In the genomic region with DNA sequence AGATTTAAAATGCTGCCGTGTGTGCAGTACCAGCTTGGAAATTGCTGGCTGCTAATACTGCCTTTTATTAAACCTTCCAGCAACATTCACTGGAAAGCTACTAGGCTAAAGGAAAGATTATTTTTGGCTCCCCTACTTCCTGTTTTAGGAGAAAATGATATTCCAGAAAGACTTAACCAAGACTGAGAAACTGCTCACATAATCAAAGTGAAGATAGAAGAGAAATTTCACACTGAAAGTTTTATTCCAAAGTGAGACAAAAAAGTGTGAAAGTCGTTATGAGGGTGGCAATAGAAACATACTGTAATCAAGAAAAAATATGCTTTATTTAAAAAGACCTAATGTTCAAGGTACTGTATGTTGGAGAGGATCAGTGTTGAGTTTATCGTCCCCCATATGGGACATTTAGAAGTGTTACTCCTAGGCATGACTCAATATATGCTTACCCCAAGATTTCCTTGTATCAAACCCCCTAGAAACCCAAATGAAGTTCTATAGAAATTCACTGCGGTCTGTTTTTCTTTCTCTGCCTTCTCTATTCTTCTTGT, we compare ENCODE assay signal across 19 mouse cellular contexts. TPM values are rescaled to one million over a fixed set of nuclear protein-coding genes. Genes with fewer than 3 reads are reported as not detected.
DNase-seq lines count a peak whose midpoint lies in the region; ATAC-seq and TF ChIP-seq lines count a peak whose summit lies in the region.
"Had no signal": no experiment of that assay in that cellular context is flagged by ENCODE, and none has a peak within 500 bp of the region (broad histone marks: within the 10 kb centered on the region; RNA-seq: fewer than 3 reads in every experiment).

No protein-coding gene starts in this region.

- 0 out of 2 replicates have a peak overlapping the region, but pooled peaks have one; percentile 16 for H3K27ac ChIP-seq in forebrain, postnatal 0 days (ENCODE audit: low read depth, low read length)
- H3K27ac ChIP-seq in forebrain, embryonic 15.5 days (replicated peaks), result no peak overlapping the region; the same call in 1 of the 2 replicates
- H3K27ac ChIP-seq in heart, embryonic 16.5 days (ENCODE audit: low read length), result peak overlapping the region; percentile 87
- H3K27ac ChIP-seq in heart, embryonic 10.5 days, result no peak overlapping the region
- peak overlapping the region; percentile 42; the same call in 1 of the 2 replicates for H3K27ac ChIP-seq in lung, embryonic 14.5 days (ENCODE audit: low read depth)
- H3K27ac ChIP-seq in brown adipose tissue, adult 24 weeks (replicated peaks; ENCODE audit: low read depth, low read length), result peak overlapping the region; percentile 73
- H3K27ac ChIP-seq: liver, embryonic 13.5 days; midbrain, embryonic 15.5 days had no signal

- H3K27me3 ChIP-seq in forebrain, postnatal 0 days (ENCODE audit: insufficient read depth, low read length), result no peaks in the 10 kb centered on the region
- H3K27me3 ChIP-seq in forebrain, embryonic 15.5 days, result no peaks in the 10 kb centered on the region
- no peaks in the 10 kb centered on the region for H3K27me3 ChIP-seq in heart, embryonic 16.5 days (ENCODE audit: control insufficient read depth, insufficient read depth, low read length)
- H3K27me3 ChIP-seq in heart, embryonic 10.5 days (ENCODE audit: insufficient read depth, poor library complexity, severe bottlenecking), result no peaks in the 10 kb centered on the region
- H3K27me3 ChIP-seq in lung, embryonic 14.5 days (ENCODE audit: insufficient read depth, low read length), result no peaks in the 10 kb centered on the region
- H3K27me3 ChIP-seq: liver, embryonic 13.5 days; midbrain, embryonic 15.5 days; Patski had no signal

- ATAC-seq in forebrain, postnatal 0 days, result peak; percentile 55
- ATAC-seq in forebrain, embryonic 15.5 days (replicated peaks), result no peak
- no peak for ATAC-seq in heart, embryonic 16.5 days (replicated peaks; ENCODE audit: extremely low read depth, insufficient read depth, low FRiP score)
- ATAC-seq in lung, embryonic 14.5 days (ENCODE audit: insufficient read depth), result no peak
- ATAC-seq: inflammation-experienced regulatory T-cells, adult 6 months; midbrain, embryonic 15.5 days; Patski had no signal

- DNase-seq in forebrain, postnatal 0 days, result peak; percentile 29
- DNase-seq in heart, embryonic 10.5 days (ENCODE audit: low spot score), result no peak
- no peak for DNase-seq in lung, embryonic 14.5 days
- DNase-seq in lung, postnatal 36 days, result no peak
- DNase-seq in c-Kit-positive CD71-positive TER-119-positive erythroid progenitor cells, embryonic 14.5 days (ENCODE audit: low spot score), result no peak
- DNase-seq: cerebellum, adult 11 months; cerebellum, postnatal 36 days; layer of hippocampus, adult 9-11 months; liver, embryonic 13.5 days; right cerebral cortex, postnatal 14 days; thymus, adult 18-20 months had no signal

- no peaks in the 10 kb centered on the region for H3K36me3 ChIP-seq in forebrain, postnatal 0 days (ENCODE audit: insufficient read depth)
- H3K36me3 ChIP-seq in forebrain, embryonic 15.5 days, result no peaks in the 10 kb centered on the region
- no peaks in the 10 kb centered on the region for H3K36me3 ChIP-seq in heart, embryonic 16.5 days (ENCODE audit: control insufficient read depth, insufficient read depth)
- H3K36me3 ChIP-seq in heart, embryonic 10.5 days, result no peaks in the 10 kb centered on the region
- H3K36me3 ChIP-seq in lung, embryonic 14.5 days (ENCODE audit: insufficient read depth), result no peaks in the 10 kb centered on the region
- H3K36me3 ChIP-seq: liver, embryonic 13.5 days; midbrain, embryonic 15.5 days had no signal

- H3K9me3 ChIP-seq in forebrain, postnatal 0 days (ENCODE audit: low read length), result no peaks in the 10 kb centered on the region
- H3K9me3 ChIP-seq in forebrain, embryonic 15.5 days, result no peaks in the 10 kb centered on the region
- no peaks in the 10 kb centered on the region for H3K9me3 ChIP-seq in heart, embryonic 16.5 days (replicated peaks; ENCODE audit: control insufficient read depth, low read length)
- no peaks in the 10 kb centered on the region for H3K9me3 ChIP-seq in heart, embryonic 10.5 days
- H3K9me3 ChIP-seq in lung, embryonic 14.5 days (ENCODE audit: low read depth, low read length), result no peaks in the 10 kb centered on the region
- H3K9me3 ChIP-seq: liver, embryonic 13.5 days; midbrain, embryonic 15.5 days had no signal

- H3K4me1 ChIP-seq in forebrain, postnatal 0 days (ENCODE audit: insufficient read depth), result no peaks in the 10 kb centered on the region
- 0 out of 2 replicates have a peak, but pooled peaks cover 3% of the 10 kb centered on the region for H3K4me1 ChIP-seq in forebrain, embryonic 15.5 days
- H3K4me1 ChIP-seq in heart, embryonic 16.5 days (ENCODE audit: control insufficient read depth, insufficient read depth, low read length), result peaks cover 18% of the 10 kb centered on the region
- 0 out of 2 replicates have a peak, but pooled peaks cover 5% of the 10 kb centered on the region for H3K4me1 ChIP-seq in heart, embryonic 10.5 days
- peaks cover 6% of the 10 kb centered on the region; the same call in 1 of the 2 replicates for H3K4me1 ChIP-seq in lung, embryonic 14.5 days (ENCODE audit: insufficient read depth)
- peaks cover 20% of the 10 kb centered on the region for H3K4me1 ChIP-seq in brown adipose tissue, adult 24 weeks (ENCODE audit: control insufficient read depth, insufficient read depth, insufficient read length, low read length)
- H3K4me1 ChIP-seq: liver, embryonic 13.5 days; midbrain, embryonic 15.5 days had no signal

- H3K4me2 ChIP-seq in forebrain, postnatal 0 days (ENCODE audit: low read depth), result no peak overlapping the region
- no peak overlapping the region for H3K4me2 ChIP-seq in forebrain, embryonic 15.5 days (replicated peaks)
- H3K4me2 ChIP-seq in heart, embryonic 16.5 days (ENCODE audit: low read depth, low read length), result no peak overlapping the region
- no peak overlapping the region for H3K4me2 ChIP-seq in lung, embryonic 14.5 days
- H3K4me2 ChIP-seq: liver, embryonic 13.5 days; midbrain, embryonic 15.5 days had no signal

- H3K4me3 ChIP-seq in forebrain, postnatal 0 days (ENCODE audit: low read depth, low read length), result no peak overlapping the region
- H3K4me3 ChIP-seq in forebrain, embryonic 15.5 days, result no peak overlapping the region
- H3K4me3 ChIP-seq in heart, embryonic 16.5 days (ENCODE audit: low read length), result no peak overlapping the region
- H3K4me3 ChIP-seq in heart, embryonic 10.5 days, result no peak overlapping the region
- no peak overlapping the region for H3K4me3 ChIP-seq in lung, embryonic 14.5 days (ENCODE audit: low read depth, low read length)
- H3K4me3 ChIP-seq in brown adipose tissue, adult 24 weeks (ENCODE audit: insufficient read depth, low read depth, low read length), result no peak overlapping the region
- H3K4me3 ChIP-seq: liver, embryonic 13.5 days; midbrain, embryonic 15.5 days had no signal

- TF ChIP-seq CTCF in forebrain, postnatal 0 days (IDR thresholded peaks at IDR 0.05; ENCODE audit: low read depth), result no peak
- TF ChIP-seq CTCF in lung, embryonic 14.5 days (IDR thresholded peaks at IDR 0.05; ENCODE audit: low read depth), result no peak

- H3K9ac ChIP-seq in forebrain, postnatal 0 days, result no peak overlapping the region
- no peak overlapping the region for H3K9ac ChIP-seq in forebrain, embryonic 15.5 days (replicated peaks)
- no peak overlapping the region for H3K9ac ChIP-seq in heart, embryonic 16.5 days (ENCODE audit: low read length)
- no peak overlapping the region for H3K9ac ChIP-seq in lung, embryonic 14.5 days
- H3K9ac ChIP-seq: liver, embryonic 13.5 days; midbrain, embryonic 15.5 days had no signal

- 60% methylated on average over 4 of the region's 4 CpGs for WGBS in forebrain, postnatal 0 days
- WGBS in forebrain, embryonic 15.5 days, result 69% methylated on average over 4 of the region's 4 CpGs
- 71% methylated on average over 4 of the region's 4 CpGs for WGBS in heart, embryonic 16.5 days
- 81% methylated on average over 4 of the region's 4 CpGs for WGBS in heart, embryonic 10.5 days
- WGBS in lung, embryonic 14.5 days, result 80% methylated on average over 4 of the region's 4 CpGs

RNA-seq across cellular contexts. Expression of gene Kcne4, which starts 48.3 kb away (rescaled TPM):
- 0.77 and 2.0 TPM in 2 replicates for total RNA-seq in forebrain, postnatal 0 days (2014; rRNA removed)
- polyA plus RNA-seq in forebrain, postnatal 0 days (2015; fragmentation: Nextera tagmentation; extraction: Ambion mirVana), result 1.9 and 3.0 TPM in 2 replicates
- polyA plus RNA-seq in forebrain, embryonic 15.5 days (2015; fragmentation: Nextera tagmentation; extraction: Ambion mirVana), result 1.3 and 1.4 TPM in 2 replicates
- 4.2 and 5.3 TPM in 2 replicates for polyA plus RNA-seq in heart, embryonic 16.5 days (2015; fragmentation: Nextera tagmentation; extraction: Ambion mirVana)
- polyA plus RNA-seq in heart, embryonic 10.5 days (2016; fragmentation: Nextera tagmentation; extraction: Ambion mirVana), result 0.16 TPM in 1 of 2 replicates, not detected in the other
- polyA plus RNA-seq in lung, embryonic 14.5 days (2014; fragmentation: Nextera tagmentation; extraction: Ambion mirVana), result 10.9 and 12.4 TPM in 2 replicates
- polyA plus RNA-seq in brown adipose tissue, adult 24 weeks (2012; ENCODE audit: insufficient read depth, insufficient read length, missing spikeins), result 0.63 and 0.75 TPM in 2 replicates
- total RNA-seq: hematopoietic stem cell, adult 5-6 weeks; megakaryocyte progenitor cell, adult 5-6 weeks had no signal
- polyA plus RNA-seq: inflammation-experienced regulatory T-cells, adult 6 months had no signal

Comparison
In these comparisons a context has a peak if more than half of its experiments do, and no peak if none do; other contexts are left out.
1. H3K27ac ChIP-seq: peak in forebrain, postnatal 0 days (single experiment), heart, embryonic 16.5 days (single experiment), lung, embryonic 14.5 days (single experiment) and brown adipose tissue, adult 24 weeks (single experiment); none in forebrain, embryonic 15.5 days (single experiment) and heart, embryonic 10.5 days (single experiment).